Comparison of ENCODE assay signal across 18 mouse cellular contexts in genomic region chr15:96775129-96775528, GRCm38 (mm10).
"Had no signal": no experiment of that assay in that cellular context is flagged by ENCODE, and none has a peak within 500 bp of the region (broad histone marks: within the 10 kb centered on the region; RNA-seq: fewer than 3 reads in every experiment).

No protein-coding gene starts in this region.

- H3K4me1 ChIP-seq: midbrain, embryonic 12.5 days had no signal

- H3K9ac ChIP-seq: liver, embryonic 14.5 days; midbrain, embryonic 12.5 days; neural tube, embryonic 13.5 days; neural tube, embryonic 15.5 days had no signal

- ATAC-seq: midbrain, embryonic 16.5 days had no signal

- H3K4me3 ChIP-seq: midbrain, embryonic 10.5 days; midbrain, embryonic 12.5 days; myocyte; neural tube, embryonic 13.5 days; neural tube, embryonic 15.5 days had no signal

- H3K9me3 ChIP-seq: midbrain, embryonic 10.5 days; midbrain, embryonic 12.5 days; neural tube, embryonic 13.5 days; neural tube, embryonic 15.5 days had no signal

- H3K27ac ChIP-seq: liver, embryonic 14.5 days; midbrain, embryonic 10.5 days; midbrain, embryonic 12.5 days; neural tube, embryonic 13.5 days; neural tube, embryonic 15.5 days had no signal

- H3K4me2 ChIP-seq: midbrain, embryonic 12.5 days; neural tube, embryonic 13.5 days; neural tube, embryonic 15.5 days had no signal

- H3K36me3 ChIP-seq: midbrain, embryonic 10.5 days; midbrain, embryonic 12.5 days; neural tube, embryonic 13.5 days; neural tube, embryonic 15.5 days had no signal

- DNase-seq: lung, adult 18-20 months; lung, postnatal 4 days; midbrain, embryonic 14.5 days; retina, postnatal 1 day; right cerebral cortex, adult 18-20 months; right cerebral cortex, postnatal 25 days; right cerebral cortex, postnatal 4 days; spleen, adult 18-20 months; thymus, adult 18-20 months; thymus, postnatal 14 days; thymus, postnatal 36 days had no signal

- H3K27me3 ChIP-seq: midbrain, embryonic 12.5 days; neural tube, embryonic 13.5 days; neural tube, embryonic 15.5 days had no signal
